Mouse (Mus musculus) embryonic facial prominence, embryonic 10.5 days (tissue): ENCODE measurements at regions not wholly inside any gene's neighbourhood (a gene's known extent, or its start where the extent isn't known, plus 50 kb on each side); places are given as distances from the start of the nearest gene placed in this dataset.

ENCODE experiments used
- DNase-seq: peaks from one replicate; pipeline ENCODE4 v3.0.0-alpha.2; 2017; ENCODE audit warnings: low spot score
- H3K27ac ChIP-seq: fragments of 300-500 bp; sonication (generic); replicated peaks from 2 replicates; pipeline ENCODE4 v1.5.1; 2016; ENCODE audit warnings: mild to moderate bottlenecking
- H3K27me3 ChIP-seq: fragments of 300-500 bp; sonication (generic); replicated peaks from 2 replicates; pipeline ENCODE4 v1.6.1; 2016; ENCODE audit warnings: low read depth, mild to moderate bottlenecking; ENCODE audit not compliant: poor library complexity, severe bottlenecking
- H3K36me3 ChIP-seq: fragments of 300-500 bp; sonication (generic); replicated peaks from 2 replicates; pipeline ENCODE4 v1.6.1; 2016; ENCODE audit warnings: mild to moderate bottlenecking, moderate library complexity
- H3K4me1 ChIP-seq: fragments of 300-500 bp; sonication (generic); 2 replicates; pipeline ENCODE4 v1.6.1; 2016
- H3K4me3 ChIP-seq: fragments of 300-500 bp; sonication (generic); 2 replicates; pipeline ENCODE4 v1.5.1; 2016; ENCODE audit warnings: mild to moderate bottlenecking, moderate library complexity
- H3K9me3 ChIP-seq: fragments of 300-500 bp; sonication (generic); 2 replicates; pipeline ENCODE4 v1.6.1; 2016; ENCODE audit warnings: mild to moderate bottlenecking
- WGBS: fragments of 180-500 bp; shearing (Covaris S2); methylation state at CpG from one replicate; pipeline ENCODE4 v1.1.7; 2016; 5-methylcytosine and 5-hydroxymethylcytosine counted together

DNA sequence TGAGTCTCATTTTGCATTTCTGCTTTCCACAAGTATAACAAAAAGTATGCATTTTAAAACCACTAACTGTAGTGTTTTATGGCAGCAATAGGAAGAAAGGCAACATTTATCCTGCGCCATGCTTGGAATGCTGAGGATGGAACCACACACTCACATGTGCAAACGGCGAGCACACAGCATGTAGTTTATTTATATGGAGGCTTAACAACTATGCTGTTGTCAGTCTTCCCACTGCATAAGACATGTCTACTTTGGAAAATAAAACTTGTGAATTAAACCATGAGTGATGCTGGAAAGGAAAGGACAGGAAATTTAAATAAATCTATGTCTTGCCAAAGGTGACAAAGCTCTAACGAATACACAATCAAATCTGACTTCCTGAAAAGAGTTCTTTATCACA lies 190.8 kb upstream of the Tle4 start:
- Histone ChIP-seq H3K9me3 (no peaks in the 10 kb centered on the region), H3K4me3 (no peak overlapping the region), H3K4me1 (peaks cover 12% of the 10 kb centered on the region), H3K27ac (no peak overlapping the region), H3K27me3 (peaks cover 26% of the 10 kb centered on the region), H3K36me3 (no peaks in the 10 kb centered on the region)
- 95% methylated on average over 4 of the region's 4 CpGs for WGBS
- no peak for DNase-seq

DNA sequence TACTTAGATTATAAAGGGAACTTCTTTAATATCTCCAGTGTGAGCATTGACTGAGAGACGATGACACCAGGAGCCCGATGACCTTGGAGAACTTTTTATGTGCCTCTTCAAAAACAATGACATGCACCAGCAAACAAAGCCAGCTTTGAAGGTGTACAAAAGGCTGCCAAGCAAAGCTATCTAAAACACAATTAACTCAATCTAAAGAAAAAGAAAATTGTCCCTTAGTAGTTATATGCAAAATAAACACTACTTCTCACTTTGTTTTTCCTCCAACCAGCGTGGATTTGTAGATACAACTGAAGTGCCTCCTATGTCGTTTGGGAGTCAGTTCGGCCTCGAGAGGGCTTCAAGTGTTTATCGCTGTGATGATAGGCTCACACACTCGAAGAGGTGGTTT lies 189.0 kb upstream of the Tle4 start:
- WGBS: 88% methylated on average over 8 of the region's 8 CpGs
- Histone ChIP-seq H3K4me3 (no peak overlapping the region), H3K36me3 (no peaks in the 10 kb centered on the region), H3K9me3 (no peaks in the 10 kb centered on the region), H3K27ac (no peak overlapping the region), H3K27me3 (peaks cover 15% of the 10 kb centered on the region), H3K4me1 (peaks cover 12% of the 10 kb centered on the region)
- no peak for DNase-seq

DNA sequence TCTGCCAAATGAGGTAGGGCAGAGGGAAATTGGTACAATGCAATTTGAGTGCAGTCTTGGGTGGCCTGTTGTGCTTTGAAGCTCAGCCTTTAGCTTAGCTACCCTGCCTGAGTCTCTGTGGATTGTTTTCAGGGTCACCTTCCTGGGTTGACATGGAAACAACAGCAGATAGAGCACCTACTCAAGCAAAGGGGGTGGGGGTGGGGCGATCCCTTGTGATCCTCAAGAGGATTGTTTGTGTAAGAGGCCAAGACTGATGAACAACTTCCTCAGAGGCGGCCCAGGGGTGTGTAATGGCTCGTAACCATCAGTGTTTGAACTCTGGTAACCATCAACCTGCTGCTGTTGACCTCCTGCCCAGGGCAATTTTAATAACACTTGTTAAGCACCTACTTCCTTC lies 187.8 kb upstream of the Tle4 start:
- peak; percentile 44 for DNase-seq
- H3K27me3 ChIP-seq: peaks cover 14% of the 10 kb centered on the region
- no peak overlapping the region for H3K27ac ChIP-seq
- H3K36me3 ChIP-seq: no peaks in the 10 kb centered on the region
- H3K4me1 ChIP-seq: peaks cover 12% of the 10 kb centered on the region
- 27% methylated on average over 3 of the region's 3 CpGs for WGBS
- H3K4me3 ChIP-seq: no peak overlapping the region
- no peaks in the 10 kb centered on the region for H3K9me3 ChIP-seq

- DNase-seq: no peak
- Histone ChIP-seq H3K4me1 (peaks cover 9% of the 10 kb centered on the region), H3K4me3 (peak overlapping the region; percentile 29; the same call in 1 of the 2 replicates), H3K9me3 (no peaks in the 10 kb centered on the region), H3K27me3 (peaks cover 17% of the 10 kb centered on the region; the same call in 1 of the 2 replicates), H3K27ac (no peak overlapping the region), H3K36me3 (no peaks in the 10 kb centered on the region)
- WGBS: 26% methylated on average over 7 of the region's 7 CpGs
These were observed 179.9 kb upstream of the Tle4 start for GRCm38 (mm10) chr19:14777709-14778108.

GRCm38 (mm10) chr19:14777198-14777597 lies 179.3 kb upstream of the Tle4 start:
- H3K27ac ChIP-seq: no peak overlapping the region
- DNase-seq: no peak
- WGBS: 8% methylated on average over 10 of the region's 10 CpGs
- H3K4me1 ChIP-seq: peaks cover 9% of the 10 kb centered on the region
- no peaks in the 10 kb centered on the region for H3K36me3 ChIP-seq
- H3K4me3 ChIP-seq: peak overlapping the region; percentile 29; the same call in 1 of the 2 replicates
- peaks cover 17% of the 10 kb centered on the region; the same call in 1 of the 2 replicates for H3K27me3 ChIP-seq
- no peaks in the 10 kb centered on the region for H3K9me3 ChIP-seq

DNA sequence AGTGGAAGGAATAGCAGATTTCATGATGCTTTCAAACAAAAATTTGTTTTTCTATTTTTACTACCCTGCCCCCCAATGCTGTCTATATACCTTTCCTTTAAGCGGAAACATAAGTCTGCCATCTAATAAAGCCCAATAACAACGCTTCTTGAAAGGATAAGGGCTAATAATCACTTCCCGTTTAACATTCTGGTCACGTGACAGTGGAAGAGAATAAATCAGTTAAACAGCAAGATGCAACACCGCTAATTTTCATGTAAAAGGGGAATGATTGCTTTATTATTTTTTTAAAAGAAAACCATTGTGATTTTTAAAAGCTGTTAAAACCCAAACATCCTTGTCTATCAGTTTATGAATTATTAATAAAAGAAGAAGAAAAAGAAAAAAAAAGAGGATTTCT lies 178.9 kb upstream of the Tle4 start:
- H3K36me3 ChIP-seq: no peaks in the 10 kb centered on the region
- no peak overlapping the region for H3K4me3 ChIP-seq
- no peaks in the 10 kb centered on the region for H3K9me3 ChIP-seq
- no peak for DNase-seq
- H3K4me1 ChIP-seq: peaks cover 9% of the 10 kb centered on the region
- 64% methylated on average over 5 of the region's 5 CpGs for WGBS
- H3K27me3 ChIP-seq: peaks cover 17% of the 10 kb centered on the region; the same call in 1 of the 2 replicates
- H3K27ac ChIP-seq: no peak overlapping the region

GRCm38 (mm10) chr19:14772794-14773193 lies 174.9 kb upstream of the Tle4 start:
- 73% methylated on average over 2 of the region's 2 CpGs for WGBS

DNA sequence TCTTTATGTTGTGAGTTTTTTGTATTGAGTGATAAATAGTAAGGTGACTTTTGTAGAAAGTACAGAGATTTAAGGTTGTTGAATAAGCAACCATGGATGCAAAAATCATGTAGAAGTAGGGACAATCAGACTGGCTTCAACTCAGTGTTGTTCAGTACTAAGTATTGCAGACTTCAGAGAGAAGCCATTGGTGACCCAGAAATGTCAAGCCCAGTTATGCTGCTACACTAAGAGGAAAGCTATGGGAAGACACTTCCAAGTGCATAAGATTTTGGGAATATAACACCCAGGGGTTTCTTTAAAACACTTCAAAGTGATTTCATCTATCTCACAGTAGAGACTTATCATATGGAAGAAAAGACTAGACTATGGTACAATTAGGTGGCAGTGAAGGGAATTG lies 154.8 kb upstream of the Tle4 start:
- Histone ChIP-seq H3K4me1 (no peaks in the 10 kb centered on the region), H3K27me3 (0 out of 2 replicates have a peak, but pooled peaks cover 5% of the 10 kb centered on the region), H3K27ac (no peak overlapping the region), H3K36me3 (no peaks in the 10 kb centered on the region), H3K9me3 (no peaks in the 10 kb centered on the region), H3K4me3 (no peak overlapping the region)
- no peak for DNase-seq

More at GRCm38 (mm10) chr19:14772794-14773193, 174.9 kb upstream of the Tle4 start:
- no peak for DNase-seq
- Histone ChIP-seq H3K27me3 (peaks cover 2% of the 10 kb centered on the region; the same call in 1 of the 2 replicates), H3K36me3 (no peaks in the 10 kb centered on the region), H3K27ac (no peak overlapping the region), H3K4me3 (no peak overlapping the region), H3K4me1 (peaks cover 7% of the 10 kb centered on the region), H3K9me3 (0 out of 2 replicates have a peak, but pooled peaks cover 3% of the 10 kb centered on the region)

- WGBS: 91% methylated on average over 3 of the region's 3 CpGs
- H3K4me1 ChIP-seq: peaks cover 13% of the 10 kb centered on the region
- H3K9me3 ChIP-seq: no peaks in the 10 kb centered on the region
- DNase-seq: no peak
- H3K36me3 ChIP-seq: no peaks in the 10 kb centered on the region
- no peak overlapping the region for H3K4me3 ChIP-seq
- H3K27ac ChIP-seq: no peak overlapping the region
- no peaks in the 10 kb centered on the region for H3K27me3 ChIP-seq
These were observed 144.5 kb upstream of the Tle4 start for GRCm38 (mm10) chr19:14742361-14742760.

GRCm38 (mm10) chr19:14740936-14741335 lies 143.1 kb upstream of the Tle4 start:
- 90% methylated on average over 1 of the region's 1 CpGs for WGBS
- Histone ChIP-seq H3K27ac (no peak overlapping the region), H3K36me3 (no peaks in the 10 kb centered on the region), H3K4me3 (no peak overlapping the region), H3K9me3 (no peaks in the 10 kb centered on the region), H3K27me3 (no peaks in the 10 kb centered on the region), H3K4me1 (peaks cover 1% of the 10 kb centered on the region; the same call in 1 of the 2 replicates)
- no peak for DNase-seq

GRCm38 (mm10) chr19:14740139-14740538 lies 142.3 kb upstream of the Tle4 start:
- no peak for DNase-seq
- 90% methylated on average over 1 of the region's 1 CpGs for WGBS
- no peaks in the 10 kb centered on the region for H3K9me3 ChIP-seq

GRCm38 (mm10) chr19:14736514-14736913 lies 138.7 kb upstream of the Tle4 start:
- H3K36me3 ChIP-seq: no peaks in the 10 kb centered on the region
- no peaks in the 10 kb centered on the region for H3K27me3 ChIP-seq
- H3K4me1 ChIP-seq: no peaks in the 10 kb centered on the region
- H3K4me3 ChIP-seq: no peak overlapping the region
- WGBS: 92% methylated on average over 1 of the region's 1 CpGs
- H3K27ac ChIP-seq: no peak overlapping the region
- H3K9me3 ChIP-seq: no peaks in the 10 kb centered on the region
- no peak for DNase-seq

More at GRCm38 (mm10) chr19:14740139-14740538, 142.3 kb upstream of the Tle4 start:
- no peaks in the 10 kb centered on the region for H3K36me3 ChIP-seq
- no peak overlapping the region for H3K4me3 ChIP-seq
- no peak overlapping the region for H3K27ac ChIP-seq
- H3K4me1 ChIP-seq: no peaks in the 10 kb centered on the region
- H3K27me3 ChIP-seq: no peaks in the 10 kb centered on the region

GRCm38 (mm10) chr19:14725329-14725728 lies 127.5 kb upstream of the Tle4 start:
- no peak overlapping the region for H3K27ac ChIP-seq
- no peak for DNase-seq
- H3K27me3 ChIP-seq: no peaks in the 10 kb centered on the region
- H3K4me3 ChIP-seq: no peak overlapping the region
- no peaks in the 10 kb centered on the region for H3K4me1 ChIP-seq
- 70% methylated on average over 3 of the region's 3 CpGs for WGBS
- no peaks in the 10 kb centered on the region for H3K9me3 ChIP-seq
- H3K36me3 ChIP-seq: no peaks in the 10 kb centered on the region

DNA sequence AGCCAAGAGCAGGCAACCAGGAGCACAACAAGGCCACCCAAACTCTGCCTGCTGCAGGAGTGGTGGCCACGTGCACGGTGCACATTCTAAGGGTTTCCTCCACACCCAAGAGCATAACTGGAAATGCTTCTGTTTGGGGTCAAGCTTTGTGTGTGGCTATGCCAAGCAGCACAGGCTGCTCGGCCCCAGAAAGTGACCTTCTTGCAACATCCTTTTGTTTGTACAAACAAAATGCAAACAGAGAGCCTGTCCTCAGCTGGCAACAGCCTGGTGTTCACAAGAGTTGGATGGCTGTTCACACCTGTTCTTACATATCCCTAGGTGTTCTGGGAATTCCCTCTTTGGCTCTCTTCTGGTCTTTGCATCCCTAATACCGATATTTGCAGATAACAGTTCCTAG lies 126.8 kb upstream of the Tle4 start:
- Histone ChIP-seq H3K36me3 (no peaks in the 10 kb centered on the region), H3K27me3 (no peaks in the 10 kb centered on the region), H3K4me3 (no peak overlapping the region), H3K9me3 (no peaks in the 10 kb centered on the region), H3K4me1 (no peaks in the 10 kb centered on the region), H3K27ac (no peak overlapping the region)
- DNase-seq: no peak
- 75% methylated on average over 4 of the region's 4 CpGs for WGBS
